Mouse (Mus musculus) gastrocnemius, postnatal 36 days (tissue): ENCODE measurements around the gene H2-M10.4. TPM values are rescaled to one million over a fixed set of nuclear protein-coding genes. Genes with fewer than 3 reads are reported as not detected.
"Not testable (repeated sequence)": the region's sequence is repeated elsewhere in the genome, so short reads cannot be mapped to it uniquely, and the experiment has no call there.

Experiments used
- DNase-seq, 2 experiments: peaks; one replicate each; pipeline ENCODE4 v3.0.0; 2022
- intact Hi-C: fragments of 180-260 bp; cut with DNase I; formaldehyde crosslinking; loops from one replicate; pipeline ENCODE4 v1.15.1; 2025
- long read RNA-seq, 2 experiments: library from polyadenylated mRNA; stranded (forward); transcript quantifications; one replicate each; pipeline ENCODE4 v2.0.0; 2021
- total RNA-seq, 2 experiments: library from RNA; stranded (reverse); gene quantifications; 2 replicates each; pipeline ENCODE4 v1.2.3; 2021

The H2-M10.4 gene
- total RNA-seq = not detected
- long read RNA-seq, experiment 1 = 0 reads
- long read RNA-seq, experiment 2 = 0 reads

DNA sequence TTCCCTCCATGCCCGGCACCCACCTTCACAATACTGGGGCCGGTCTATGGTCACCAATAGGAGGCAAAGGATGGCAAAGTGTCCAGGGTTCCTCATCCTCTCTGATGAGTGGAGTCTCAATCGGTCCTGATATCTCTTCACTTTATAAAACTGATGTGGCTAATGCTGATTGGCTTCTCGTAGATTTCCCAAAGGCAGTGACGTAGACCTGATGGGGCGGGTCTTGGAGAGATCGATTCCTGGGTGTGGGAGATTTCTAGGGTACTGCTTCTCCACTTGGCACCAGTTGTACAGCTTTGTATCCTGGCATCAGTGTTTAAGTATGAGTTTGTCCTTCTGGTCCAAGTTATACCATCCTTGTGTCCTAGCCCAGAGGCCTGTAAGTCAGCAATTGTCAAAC, at the start of gene H2-M10.4:
Gene H2-M10.4, minus strand, starts transcription at position 101 of the 400 bp plus-strand sequence.
- no peak for DNase-seq
- intact Hi-C loops = no loop called here

DNA sequence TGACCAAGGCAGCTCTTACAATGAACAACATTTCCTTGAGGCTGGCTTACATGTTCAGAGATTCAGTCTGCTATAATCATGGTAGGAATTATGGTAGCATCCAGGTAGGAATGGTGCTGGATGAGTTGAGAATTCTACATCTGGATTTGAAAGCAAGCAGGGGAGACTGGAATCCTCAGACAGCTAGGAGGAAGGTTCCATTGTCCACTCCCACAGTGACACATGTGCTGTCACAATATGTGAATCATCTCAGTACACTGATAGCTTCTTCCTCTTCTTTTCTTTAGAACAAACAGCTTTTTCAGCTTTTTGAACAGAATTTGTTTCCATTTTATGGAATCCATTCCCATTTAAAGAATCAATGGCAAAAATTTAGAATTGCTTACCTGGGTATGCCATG, 41.8 kb upstream of the H2-M10.4 start:
- DNase-seq = no peak
- intact Hi-C loops = no loop called here

GRCm38 (mm10) chr17:36500435-36500834, 38.3 kb upstream of the H2-M10.4 start:
- no peak for DNase-seq
- intact Hi-C loops = no loop called here

- intact Hi-C loops, DNase-seq: not testable (repeated sequence)
Measured at GRCm38 (mm10) chr17:36488181-36488580, 26.0 kb upstream of the H2-M10.4 start.

GRCm38 (mm10) chr17:36486687-36487230, 24.6 kb upstream of the H2-M10.4 start:
- intact Hi-C loops = no loop called here
- DNase-seq = no peak

DNA sequence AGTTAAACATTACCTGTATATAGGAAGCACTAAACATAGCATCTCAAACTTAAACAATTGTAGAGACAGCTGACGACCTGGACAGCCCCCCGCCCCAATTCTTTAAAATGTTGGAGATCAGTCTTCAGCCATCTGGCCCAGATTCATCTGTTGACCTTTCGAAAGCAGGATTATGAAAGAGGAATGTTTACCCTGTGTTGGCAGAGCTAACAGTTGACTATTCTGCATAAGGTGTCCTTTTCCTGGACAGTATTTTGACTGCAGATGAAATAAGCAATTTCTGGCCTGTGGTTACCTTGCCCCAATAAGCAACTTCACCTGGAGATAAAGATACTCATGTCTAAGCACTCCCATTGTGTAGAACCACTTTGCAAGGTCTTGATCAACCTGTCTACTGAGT, 21.7 kb upstream of the H2-M10.4 start:
- DNase-seq = no peak
- intact Hi-C loops = no loop called here

- intact Hi-C loops = no loop called here
- no peak for DNase-seq
Measured at GRCm38 (mm10) chr17:36456260-36456659, 5.9 kb downstream of the H2-M10.4 start.

DNA sequence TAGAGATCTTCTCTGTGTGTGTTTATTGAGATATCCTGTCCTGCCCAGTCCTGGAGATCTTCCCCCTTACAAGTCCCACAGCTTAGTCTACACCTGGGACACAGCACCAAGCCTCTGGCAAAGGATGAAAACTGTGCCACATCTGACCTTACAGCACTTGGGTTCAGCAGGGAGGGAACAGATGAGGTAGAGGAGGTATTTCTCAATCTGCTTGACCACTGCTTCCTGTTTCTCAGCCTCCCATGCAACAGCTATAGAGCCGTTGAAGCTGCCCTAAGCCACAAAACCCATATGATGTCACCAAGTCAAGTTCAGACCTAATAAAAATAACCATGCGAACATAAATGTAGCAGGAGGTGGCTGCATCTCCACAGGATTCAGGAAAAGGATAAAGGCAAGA, 30.7 kb downstream of the H2-M10.4 start:
- no peak for DNase-seq

DNA sequence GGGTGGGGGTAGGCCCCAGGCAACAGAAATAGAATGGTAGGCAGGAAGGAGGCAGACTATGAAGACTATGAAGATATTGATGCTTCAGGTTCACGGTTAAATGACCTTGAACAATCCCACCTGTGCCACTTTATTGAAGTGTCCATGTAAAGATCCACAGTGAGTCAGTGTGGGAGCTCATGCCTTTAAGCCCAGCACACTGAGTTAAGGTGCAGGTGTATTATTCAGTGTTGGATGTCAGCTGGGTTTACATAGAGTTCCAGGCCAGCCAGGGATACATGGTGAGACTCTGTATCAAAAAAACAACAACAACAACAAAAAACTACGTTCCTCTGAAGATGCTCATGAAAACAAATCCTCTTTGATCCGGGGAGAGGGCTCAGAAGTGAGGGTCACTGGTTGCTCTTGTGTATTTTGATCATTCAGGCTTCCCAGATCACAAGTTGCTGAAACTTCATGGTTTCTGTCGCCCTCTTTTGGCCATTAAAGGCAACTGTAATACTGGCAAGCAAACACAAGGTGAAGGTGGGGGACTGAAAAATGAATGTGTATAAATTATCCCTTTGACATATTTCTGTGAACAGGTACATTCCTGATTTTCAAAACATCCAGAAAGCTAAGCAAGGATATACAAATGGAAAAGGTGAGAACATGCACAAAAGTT, 43.9 kb downstream of the H2-M10.4 start:
- DNase-seq = no peak
- intact Hi-C loops = loop anchor here (2.0 to 5.0 kb wide), 2 partner anchors 61 to 111 kb away; no protein-coding TSS in a partner anchor

More for the DNA sequence above, 30.7 kb downstream of the H2-M10.4 start:
- intact Hi-C loops = no loop called here

- no peak for DNase-seq
- intact Hi-C loops = loop anchor here (5.0 kb wide), 1 partner anchor 110 kb away; no protein-coding TSS in a partner anchor
Measured at GRCm38 (mm10) chr17:36417416-36417815, 44.7 kb downstream of the H2-M10.4 start.

- DNase-seq = no peak
- intact Hi-C loops = loop anchor here (5.0 kb wide), 1 partner anchor 108 kb away; no protein-coding TSS in a partner anchor
Measured at GRCm38 (mm10) chr17:36415407-36415806, 46.7 kb downstream of the H2-M10.4 start.

DNA sequence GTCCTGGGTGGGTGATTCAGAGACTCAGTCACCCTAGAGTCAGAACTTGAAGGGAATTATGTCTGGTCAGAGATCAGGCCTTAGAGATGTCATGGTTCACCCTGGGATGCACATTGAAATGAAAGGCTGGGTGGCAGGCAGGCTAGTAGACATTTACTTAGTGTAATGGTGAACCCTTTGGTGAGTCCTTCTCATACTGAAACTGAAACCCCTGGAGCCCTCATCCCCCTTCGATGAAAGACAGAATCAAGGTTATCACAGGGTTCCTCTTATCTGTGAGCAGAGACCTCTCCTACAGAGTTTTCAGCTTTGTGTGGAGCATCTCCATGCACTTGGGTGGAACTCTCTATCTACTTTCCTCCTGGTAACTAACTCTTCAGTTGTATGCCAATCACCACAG, 47.8 kb downstream of the H2-M10.4 start:
- intact Hi-C loops = no loop called here
- no peak for DNase-seq

Other genes starting within 250 kb of the H2-M10.4 start
- gene Rpp21, start 204.3 kb downstream of the H2-M10.4 start, total RNA-seq = 10 to 100 TPM; 34.5 to 39.6 TPM
- 1 to 10 TPM; 4.0 to 5.9 TPM for gene Trim39, start 190.1 kb downstream of the H2-M10.4 start, total RNA-seq
- gene H2-M10.2, start 175.8 kb downstream of the H2-M10.4 start, total RNA-seq = not detected
- gene H2-M10.1, start 136.2 kb downstream of the H2-M10.4 start, total RNA-seq = not detected
- gene H2-M10.3, start 93.9 kb downstream of the H2-M10.4 start, total RNA-seq = not detected
- not detected for gene H2-M11, start 84.7 kb upstream of the H2-M10.4 start, total RNA-seq
- not detected for gene H2-M9, start 180.3 kb upstream of the H2-M10.4 start, total RNA-seq
- gene H2-M1, start 209.9 kb upstream of the H2-M10.4 start, total RNA-seq = not detected